Mouse (Mus musculus): Measurements from ENCODE around the gene Prkca.

DNA sequence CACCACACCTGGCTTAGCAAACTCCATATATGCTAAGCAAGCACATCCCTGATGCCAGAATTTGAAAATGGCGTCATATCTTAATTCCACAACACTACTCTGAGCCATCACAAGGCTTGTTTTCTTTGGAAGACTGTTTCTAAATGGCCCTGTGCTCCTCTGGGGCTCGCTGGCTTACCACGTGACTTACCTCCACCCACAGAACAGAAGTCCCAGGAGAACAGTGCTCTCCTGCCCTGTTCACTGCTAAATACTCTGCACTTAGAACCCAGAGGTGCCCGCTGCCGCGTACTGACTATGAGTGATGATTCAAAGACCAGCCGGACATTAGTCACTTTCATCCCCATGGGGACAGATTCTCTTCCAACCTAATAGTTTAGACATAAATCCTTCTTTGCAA, 75.9 kb downstream of the Prkca start:
- TF ChIP-seq EP300 (IDR thresholded peaks at IDR 0.05; ENCODE audit: insufficient read depth, low read depth, low read length) (no peak), CTCF (IDR thresholded peaks at IDR 0.05) (no peak)

Data from heart, adult 2 months (tissue).